25 mouse cellular contexts compared by ENCODE assay signal in genomic region chr3:107255992-107256391, GRCm38 (mm10). TPM values are rescaled to one million over a fixed set of nuclear protein-coding genes. Genes with fewer than 3 reads are reported as not detected.
A peak's percentile ranks its signal among the peaks of the same experiment; 100 is the strongest.
DNase-seq lines count a peak whose midpoint lies in the region; ATAC-seq and TF ChIP-seq lines count a peak whose summit lies in the region.
"Had no signal": no experiment of that assay in that cellular context is flagged by ENCODE, and none has a peak within 500 bp of the region (broad histone marks: within the 10 kb centered on the region; RNA-seq: fewer than 3 reads in every experiment).

No protein-coding gene starts in this region.

- no peak for TF ChIP-seq POLR2A in CH12.LX (IDR thresholded peaks at IDR 0.05; ENCODE audit: low read depth, low read length)

- 0 out of 2 replicates have a peak, but pooled peaks cover 8% of the 10 kb centered on the region for H3K27me3 ChIP-seq in hindbrain, embryonic 13.5 days
- no peaks in the 10 kb centered on the region for H3K27me3 ChIP-seq in hindbrain, postnatal 0 days (ENCODE audit: insufficient read depth, low read length)
- H3K27me3 ChIP-seq in CH12.LX (replicated peaks): peaks cover 3% of the 10 kb centered on the region
- H3K27me3 ChIP-seq: heart, embryonic 13.5 days; hindbrain, embryonic 15.5 days had no signal

- DNase-seq in adrenal gland, postnatal 14 days: peak; percentile 40
- DNase-seq in adrenal gland, postnatal 36 days: no peak
- no peak for DNase-seq in hindbrain, postnatal 0 days (ENCODE audit: low spot score)
- no peak for DNase-seq in CH12.LX (ENCODE audit: extremely low read depth)
- no peak for DNase-seq in frontal cortex, postnatal 10 days (ENCODE audit: low spot score in 2 of 2)
- DNase-seq: adrenal gland, adult 8-10 months; B cell, adult 2 months; cerebellum, adult 11-12 months; cerebellum, adult 9-10 months; cerebellum, postnatal 36 days; gastrocnemius, postnatal 14 days; heart, postnatal 36 days; kidney, adult 11 months had no signal

- no peak for ATAC-seq in hindbrain, embryonic 13.5 days (ENCODE audit: low FRiP score)
- no peak for ATAC-seq in hindbrain, postnatal 0 days
- ATAC-seq in erythroid progenitor cell, adult 5-6 weeks (replicated peaks; ENCODE audit: low FRiP score, poor library complexity, severe bottlenecking): 0 out of 2 replicates have a peak, but pooled peaks have one; percentile 30
- ATAC-seq: CD4-positive, CD25-positive, alpha-beta regulatory T cell, adult 4 months; forebrain, embryonic 16.5 days had no signal

- H3K9me3 ChIP-seq in hindbrain, embryonic 13.5 days: no peaks in the 10 kb centered on the region
- H3K9me3 ChIP-seq in hindbrain, postnatal 0 days (ENCODE audit: low read length): no peaks in the 10 kb centered on the region
- H3K9me3 ChIP-seq in CH12.LX (replicated peaks; ENCODE audit: low read length): no peaks in the 10 kb centered on the region
- H3K9me3 ChIP-seq: forebrain, embryonic 10.5 days; heart, embryonic 13.5 days; hindbrain, embryonic 15.5 days had no signal

- H3K27ac ChIP-seq in hindbrain, embryonic 13.5 days: peak overlapping the region; percentile 50; the same call in 1 of the 2 replicates
- H3K27ac ChIP-seq in hindbrain, postnatal 0 days: no peak overlapping the region
- no peak overlapping the region for H3K27ac ChIP-seq in CH12.LX (ENCODE audit: insufficient read depth, low read depth)
- H3K27ac ChIP-seq: forebrain, embryonic 10.5 days; heart, embryonic 13.5 days; hindbrain, embryonic 15.5 days had no signal

- no peaks in the 10 kb centered on the region for H3K36me3 ChIP-seq in hindbrain, embryonic 13.5 days
- no peaks in the 10 kb centered on the region for H3K36me3 ChIP-seq in hindbrain, postnatal 0 days (ENCODE audit: insufficient read depth, low read length)
- H3K36me3 ChIP-seq in CH12.LX (replicated peaks in 1 of 2; ENCODE audit: control insufficient read depth in 1 of 2, insufficient read depth in 1 of 2, low read length in 1 of 2): no peaks in the 10 kb centered on the region
- H3K36me3 ChIP-seq: forebrain, embryonic 10.5 days; heart, embryonic 13.5 days; hindbrain, embryonic 15.5 days had no signal

- no peak for TF ChIP-seq CTCF in hindbrain, postnatal 0 days (IDR thresholded peaks at IDR 0.05; ENCODE audit: low read depth)
- TF ChIP-seq CTCF in CH12.LX (conservative IDR thresholded peaks at IDR 0.05 in 1 of 2, IDR thresholded peaks at IDR 0.05 in 1 of 2; ENCODE audit: low read depth in 2 of 2, low read length in 2 of 2): no peak

- in situ Hi-C loops in CH12.LX (cut with MboI; ENCODE audit: low pct_ligation_motif_present, low pct_unique_long_range_greater_than_20kb, low sequenced_read_pairs): no loop called here

- no peak overlapping the region for H3K4me3 ChIP-seq in hindbrain, embryonic 13.5 days
- no peak overlapping the region for H3K4me3 ChIP-seq in hindbrain, postnatal 0 days (ENCODE audit: low read length)
- H3K4me3 ChIP-seq in CH12.LX (replicated peaks in 1 of 3; ENCODE audit: low read depth in 2 of 3, low read length in 2 of 3, poor library complexity in 1 of 3): no peak overlapping the region
- H3K4me3 ChIP-seq: forebrain, embryonic 10.5 days; heart, embryonic 13.5 days; hindbrain, embryonic 15.5 days had no signal

- no peak overlapping the region for H3K4me2 ChIP-seq in hindbrain, embryonic 13.5 days
- no peak overlapping the region for H3K4me2 ChIP-seq in hindbrain, postnatal 0 days (ENCODE audit: low read depth, low read length)
- H3K4me2 ChIP-seq in CH12.LX (ENCODE audit: insufficient read depth, low read depth, poor library complexity, severe bottlenecking): no peak overlapping the region
- H3K4me2 ChIP-seq: heart, embryonic 13.5 days; hindbrain, embryonic 15.5 days had no signal

- no peak for TF ChIP-seq EP300 in CH12.LX (IDR thresholded peaks at IDR 0.05; ENCODE audit: low read length)

- peaks cover 24% of the 10 kb centered on the region for H3K4me1 ChIP-seq in hindbrain, embryonic 13.5 days (replicated peaks)
- 0 out of 2 replicates have a peak, but pooled peaks cover 4% of the 10 kb centered on the region for H3K4me1 ChIP-seq in hindbrain, postnatal 0 days (ENCODE audit: insufficient read depth, low read length)
- peaks cover 2 to 15% of the 10 kb centered on the region in 2 experiments; a peak in 3 of 4 replicates for H3K4me1 ChIP-seq in CH12.LX (ENCODE audit: control insufficient read depth in 1 of 2, insufficient read depth in 2 of 2)
- H3K4me1 ChIP-seq: heart, embryonic 13.5 days had no signal

- TF ChIP-seq RAD21 in CH12.LX (IDR thresholded peaks at IDR 0.05; ENCODE audit: low read depth, low read length): no peak

- WGBS in hindbrain, embryonic 13.5 days: 88% methylated on average over 3 of the region's 3 CpGs
- 87% methylated on average over 3 of the region's 3 CpGs for WGBS in hindbrain, postnatal 0 days

- H3K9ac ChIP-seq in hindbrain, embryonic 13.5 days: no peak overlapping the region
- no peak overlapping the region for H3K9ac ChIP-seq in hindbrain, postnatal 0 days (replicated peaks; ENCODE audit: low read length)
- H3K9ac ChIP-seq in CH12.LX (ENCODE audit: insufficient read depth, low read depth): no peak overlapping the region
- H3K9ac ChIP-seq: heart, embryonic 13.5 days; hindbrain, embryonic 15.5 days had no signal

- H3K79me2 ChIP-seq in CH12.LX (replicated peaks; ENCODE audit: control insufficient read depth, extremely low read depth, insufficient read depth, poor library complexity, severe bottlenecking): no peaks in the 10 kb centered on the region

- dilution Hi-C loops in CH12.LX (cut with MboI; ENCODE audit: extremely low pct_ligation_motif_present, extremely low pct_unique_long_range_greater_than_20kb, low sequenced_read_pairs): no loop called here

RNA-seq across cellular contexts. Expression of gene Prok1, which starts 16.5 kb away (rescaled TPM):
- total RNA-seq in adrenal gland, postnatal 14 days (2021): 0.26 and 1.3 TPM in 2 replicates
- 1 to 10 TPM; 1.1 to 1.7 TPM for total RNA-seq in adrenal gland, postnatal 36 days (2021)
- 0.10 and 0.32 TPM in 2 replicates for polyA plus RNA-seq in hindbrain, embryonic 13.5 days (2015; fragmentation: Nextera tagmentation; extraction: Ambion mirVana)
- total RNA-seq in hindbrain, postnatal 0 days (2014; rRNA removed): 0.18 and 0.26 TPM in 2 replicates
- polyA plus RNA-seq in hindbrain, postnatal 0 days (2015; fragmentation: Nextera tagmentation; extraction: Ambion mirVana): 0.19 TPM in 1 of 2 replicates, not detected in the other
- total RNA-seq in CH12.LX (2012; rRNA removed) (not detected in 2 replicates), CH12.LX (2014; rRNA removed) (not detected in 2 replicates)
- polyA plus RNA-seq in CH12.LX (2012; ENCODE audit: insufficient read length, low read depth): not detected in 2 replicates
- total RNA-seq in erythroid progenitor cell, adult 5-6 weeks (2015; ENCODE audit: low replicate concordance): not detected in 2 replicates
- total RNA-seq in erythroid progenitor cell, adult 5-6 weeks (2017; ENCODE audit: low replicate concordance): not detected in 2 replicates
- total RNA-seq: gastrocnemius, adult 18-20 months; gastrocnemius, postnatal 14 days; heart, postnatal 36 days had no signal
- polyA plus RNA-seq: CD4-positive, CD25-positive, alpha-beta regulatory T cell, adult 4 months; embryonic facial prominence, embryonic 14.5 days; forebrain, embryonic 10.5 days; heart, embryonic 13.5 days; heart, postnatal 0 days; hindbrain, embryonic 15.5 days; intestine, embryonic 14.5 days had no signal

RNA-seq across cellular contexts. Expression of gene Lamtor5, which starts 22.7 kb away (rescaled TPM):
- total RNA-seq in adrenal gland, postnatal 14 days (2021): 73.8 and 81.7 TPM in 2 replicates
- 10 to 100 TPM; 83.2 to 87.6 TPM for total RNA-seq in adrenal gland, postnatal 36 days (2021)
- 200 TPM in 2 replicates for polyA plus RNA-seq in hindbrain, embryonic 13.5 days (2015; fragmentation: Nextera tagmentation; extraction: Ambion mirVana)
- total RNA-seq in hindbrain, postnatal 0 days (2014; rRNA removed): 63.7 and 93.7 TPM in 2 replicates
- polyA plus RNA-seq in hindbrain, postnatal 0 days (2015; fragmentation: Nextera tagmentation; extraction: Ambion mirVana): 162 and 167 TPM in 2 replicates
- total RNA-seq in CH12.LX (2012; rRNA removed) (119 and 142 TPM in 2 replicates), CH12.LX (2014; rRNA removed) (162 and 183 TPM in 2 replicates)
- 113 and 137 TPM in 2 replicates for polyA plus RNA-seq in CH12.LX (2012; ENCODE audit: insufficient read length, low read depth)
- total RNA-seq in erythroid progenitor cell, adult 5-6 weeks (2015; ENCODE audit: low replicate concordance): 57.0 and 58.4 TPM in 2 replicates
- 10.3 and 20.0 TPM in 2 replicates for total RNA-seq in erythroid progenitor cell, adult 5-6 weeks (2017; ENCODE audit: low replicate concordance)

RNA-seq across cellular contexts. Expression of gene A630076J17Rik, which starts 25.6 kb away (rescaled TPM):
- total RNA-seq in adrenal gland, postnatal 14 days (2021): not detected in 2 replicates
- total RNA-seq in adrenal gland, postnatal 36 days (2021): not detected
- polyA plus RNA-seq in hindbrain, embryonic 13.5 days (2015; fragmentation: Nextera tagmentation; extraction: Ambion mirVana): not detected in 2 replicates
- total RNA-seq in hindbrain, postnatal 0 days (2014; rRNA removed): not detected in 2 replicates
- not detected in 2 replicates for polyA plus RNA-seq in hindbrain, postnatal 0 days (2015; fragmentation: Nextera tagmentation; extraction: Ambion mirVana)
- total RNA-seq in CH12.LX (2012; rRNA removed) (not detected in 2 replicates), CH12.LX (2014; rRNA removed) (not detected in 2 replicates)
- polyA plus RNA-seq in CH12.LX (2012; ENCODE audit: insufficient read length, low read depth): not detected in 2 replicates
- not detected in 2 replicates for total RNA-seq in erythroid progenitor cell, adult 5-6 weeks (2015; ENCODE audit: low replicate concordance)
- total RNA-seq in erythroid progenitor cell, adult 5-6 weeks (2017; ENCODE audit: low replicate concordance): not detected in 2 replicates
- total RNA-seq: adrenal gland, adult 8-10 months; gastrocnemius, adult 18-20 months; gastrocnemius, postnatal 14 days; heart, postnatal 36 days had no signal
- polyA plus RNA-seq: CD4-positive, CD25-positive, alpha-beta regulatory T cell, adult 4 months; embryonic facial prominence, embryonic 14.5 days; forebrain, embryonic 10.5 days; forebrain, embryonic 16.5 days; frontal cortex, adult 2 months; heart, embryonic 13.5 days; intestine, embryonic 14.5 days had no signal

RNA-seq across cellular contexts. Expression of gene Cym, which starts 34.5 kb away (rescaled TPM):
- not detected in 2 replicates for total RNA-seq in adrenal gland, postnatal 14 days (2021)
- total RNA-seq in adrenal gland, postnatal 36 days (2021): under 1 TPM; 0.23 to 0.66 TPM
- 0.13 and 6.0 TPM in 2 replicates for polyA plus RNA-seq in hindbrain, embryonic 13.5 days (2015; fragmentation: Nextera tagmentation; extraction: Ambion mirVana)
- total RNA-seq in hindbrain, postnatal 0 days (2014; rRNA removed): 0.63 TPM in 1 of 2 replicates, not detected in the other
- not detected in 2 replicates for polyA plus RNA-seq in hindbrain, postnatal 0 days (2015; fragmentation: Nextera tagmentation; extraction: Ambion mirVana)
- total RNA-seq in CH12.LX (2012; rRNA removed) (not detected in 2 replicates), CH12.LX (2014; rRNA removed) (not detected in 2 replicates)
- polyA plus RNA-seq in CH12.LX (2012; ENCODE audit: insufficient read length, low read depth): not detected in 2 replicates
- total RNA-seq in erythroid progenitor cell, adult 5-6 weeks (2015; ENCODE audit: low replicate concordance): not detected in 2 replicates
- not detected in 2 replicates for total RNA-seq in erythroid progenitor cell, adult 5-6 weeks (2017; ENCODE audit: low replicate concordance)
- total RNA-seq: gastrocnemius, adult 18-20 months; gastrocnemius, postnatal 14 days; heart, postnatal 36 days had no signal
- polyA plus RNA-seq: embryonic facial prominence, embryonic 14.5 days; forebrain, embryonic 10.5 days; forebrain, embryonic 16.5 days had no signal

RNA-seq across cellular contexts. Expression of gene Slc16a4, which starts 35.0 kb away (rescaled TPM):
- total RNA-seq in adrenal gland, postnatal 14 days (2021): 0.44 and 0.49 TPM in 2 replicates
- under 1 TPM; 0.23 to 0.63 TPM for total RNA-seq in adrenal gland, postnatal 36 days (2021)
- polyA plus RNA-seq in hindbrain, embryonic 13.5 days (2015; fragmentation: Nextera tagmentation; extraction: Ambion mirVana): 2.3 and 2.5 TPM in 2 replicates
- total RNA-seq in hindbrain, postnatal 0 days (2014; rRNA removed): 2.4 and 2.9 TPM in 2 replicates
- 2.3 and 2.8 TPM in 2 replicates for polyA plus RNA-seq in hindbrain, postnatal 0 days (2015; fragmentation: Nextera tagmentation; extraction: Ambion mirVana)
- total RNA-seq in CH12.LX (2012; rRNA removed) (0.08 TPM in 1 of 2 replicates, not detected in the other), CH12.LX (2014; rRNA removed) (not detected in 2 replicates)
- polyA plus RNA-seq in CH12.LX (2012; ENCODE audit: insufficient read length, low read depth): 0.45 and 0.60 TPM in 2 replicates
- total RNA-seq in erythroid progenitor cell, adult 5-6 weeks (2015; ENCODE audit: low replicate concordance): 1.4 TPM in 1 of 2 replicates, not detected in the other
- 2.1 TPM in 1 of 2 replicates, not detected in the other for total RNA-seq in erythroid progenitor cell, adult 5-6 weeks (2017; ENCODE audit: low replicate concordance)
